Mouse (Mus musculus): ENCODE results near the gene Kif19a. TPM values are rescaled to one million over a fixed set of nuclear protein-coding genes. Genes with fewer than 3 reads are reported as not detected.

The Kif19a gene
- polyA plus RNA-seq, 1 experiment from 2014 or later, result 0.15 TPM

GRCm38 (mm10) chr11:114812731-114813240 lies 47.6 kb downstream of the Kif19a start:
- Histone ChIP-seq H3K27ac (no peak overlapping the region), H3K9ac (no peak overlapping the region), H3K4me1 (peaks cover 17% of the 10 kb centered on the region), H3K36me3 (no peaks in the 10 kb centered on the region), H3K9me3 (no peaks in the 10 kb centered on the region), H3K4me2 (no peak overlapping the region), H3K27me3 (no peaks in the 10 kb centered on the region), H3K4me3 (no peak overlapping the region)
- WGBS, result 6% methylated on average over 6 of the region's 6 CpGs
- ATAC-seq (ENCODE audit: insufficient number of reproducible peaks, low FRiP score, low TSS enrichment, low read depth), result peak; percentile 31; the same call in 1 of the 2 replicates

- H3K9ac ChIP-seq, result no peak overlapping the region
- H3K36me3 ChIP-seq, result no peaks in the 10 kb centered on the region
- H3K4me3 ChIP-seq, result no peak overlapping the region
- no peak overlapping the region for H3K4me2 ChIP-seq
- H3K4me1 ChIP-seq, result peaks cover 26% of the 10 kb centered on the region
- H3K27me3 ChIP-seq, result no peaks in the 10 kb centered on the region
- 65% methylated on average over 11 of the region's 11 CpGs for WGBS
- ATAC-seq (ENCODE audit: insufficient number of reproducible peaks, low FRiP score, low TSS enrichment, low read depth), result no peak
- no peaks in the 10 kb centered on the region for H3K9me3 ChIP-seq
- H3K27ac ChIP-seq, result peak overlapping the region; percentile 51; the same call in 1 of the 2 replicates
Observed at GRCm38 (mm10) chr11:114814873-114815592, 49.8 kb downstream of the Kif19a start.

- Histone ChIP-seq H3K27me3 (no peaks in the 10 kb centered on the region), H3K27ac (no peak overlapping the region), H3K9ac (no peak overlapping the region), H3K4me1 (peaks cover 28% of the 10 kb centered on the region), H3K4me3 (no peak overlapping the region), H3K4me2 (no peak overlapping the region), H3K36me3 (no peaks in the 10 kb centered on the region), H3K9me3 (no peaks in the 10 kb centered on the region)
- ATAC-seq (ENCODE audit: insufficient number of reproducible peaks, low FRiP score, low TSS enrichment, low read depth), result no peak
- WGBS, result 82% methylated on average over 4 of the region's 4 CpGs
Observed at GRCm38 (mm10) chr11:114816934-114817333, 51.7 kb downstream of the Kif19a start.

GRCm38 (mm10) chr11:114818185-114818584 lies 53.0 kb downstream of the Kif19a start:
- no peak for ATAC-seq (ENCODE audit: insufficient number of reproducible peaks, low FRiP score, low TSS enrichment, low read depth)
- Histone ChIP-seq H3K4me3 (no peak overlapping the region), H3K36me3 (no peaks in the 10 kb centered on the region), H3K27ac (no peak overlapping the region), H3K4me1 (peaks cover 31% of the 10 kb centered on the region), H3K4me2 (no peak overlapping the region), H3K9me3 (no peaks in the 10 kb centered on the region), H3K27me3 (no peaks in the 10 kb centered on the region), H3K9ac (no peak overlapping the region)
- 83% methylated on average over 7 of the region's 7 CpGs for WGBS

- 37% methylated on average over 2 of the region's 2 CpGs for WGBS
Observed at GRCm38 (mm10) chr11:114819110-114819509, 53.9 kb downstream of the Kif19a start.

GRCm38 (mm10) chr11:114820444-114820843 lies 55.3 kb downstream of the Kif19a start:
- Histone ChIP-seq H3K4me3 (no peak overlapping the region), H3K27ac (no peak overlapping the region), H3K4me1 (peaks cover 34% of the 10 kb centered on the region), H3K9ac (no peak overlapping the region), H3K27me3 (no peaks in the 10 kb centered on the region), H3K36me3 (no peaks in the 10 kb centered on the region), H3K4me2 (no peak overlapping the region), H3K9me3 (no peaks in the 10 kb centered on the region)
- no peak for ATAC-seq (ENCODE audit: insufficient number of reproducible peaks, low FRiP score, low TSS enrichment, low read depth)
- 34% methylated on average over 3 of the region's 3 CpGs for WGBS

More at GRCm38 (mm10) chr11:114819110-114819509, 53.9 kb downstream of the Kif19a start:
- H3K9me3 ChIP-seq, result no peaks in the 10 kb centered on the region
- no peaks in the 10 kb centered on the region for H3K36me3 ChIP-seq
- H3K4me1 ChIP-seq, result peaks cover 40% of the 10 kb centered on the region
- H3K27ac ChIP-seq, result no peak overlapping the region
- H3K9ac ChIP-seq, result no peak overlapping the region
- ATAC-seq (ENCODE audit: insufficient number of reproducible peaks, low FRiP score, low TSS enrichment, low read depth), result no peak
- H3K4me3 ChIP-seq, result no peak overlapping the region
- H3K27me3 ChIP-seq, result no peaks in the 10 kb centered on the region
- no peak overlapping the region for H3K4me2 ChIP-seq

GRCm38 (mm10) chr11:114821325-114821724 lies 56.1 kb downstream of the Kif19a start:
- H3K27me3 ChIP-seq, result no peaks in the 10 kb centered on the region
- H3K4me3 ChIP-seq, result no peak overlapping the region
- peaks cover 34% of the 10 kb centered on the region for H3K4me1 ChIP-seq
- H3K4me2 ChIP-seq, result no peak overlapping the region
- no peak overlapping the region for H3K9ac ChIP-seq
- no peak overlapping the region for H3K27ac ChIP-seq
- no peak for ATAC-seq (ENCODE audit: insufficient number of reproducible peaks, low FRiP score, low TSS enrichment, low read depth)
- H3K9me3 ChIP-seq, result no peaks in the 10 kb centered on the region
- WGBS, result 40% methylated on average over 1 of the region's 1 CpGs
- no peaks in the 10 kb centered on the region for H3K36me3 ChIP-seq

- Histone ChIP-seq H3K9ac (no peak overlapping the region), H3K4me3 (no peak overlapping the region)
- ATAC-seq (ENCODE audit: insufficient number of reproducible peaks, low FRiP score, low TSS enrichment, low read depth), result peak; percentile 83
Observed at GRCm38 (mm10) chr11:114822727-114823126, 57.5 kb downstream of the Kif19a start.

GRCm38 (mm10) chr11:114823199-114823725 lies 58.1 kb downstream of the Kif19a start:
- peak; percentile 60 for ATAC-seq (ENCODE audit: insufficient number of reproducible peaks, low FRiP score, low TSS enrichment, low read depth)
- Histone ChIP-seq H3K4me3 (no peak overlapping the region), H3K27me3 (no peaks in the 10 kb centered on the region), H3K4me1 (peaks cover 36% of the 10 kb centered on the region), H3K4me2 (peak overlapping the region; percentile 27), H3K27ac (peak overlapping the region; percentile 79), H3K36me3 (no peaks in the 10 kb centered on the region), H3K9me3 (no peaks in the 10 kb centered on the region), H3K9ac (0 out of 2 replicates have a peak overlapping the region, but pooled peaks have one; percentile 10)
- 5% methylated on average over 11 of the region's 11 CpGs for WGBS

More at GRCm38 (mm10) chr11:114822727-114823126, 57.5 kb downstream of the Kif19a start:
- Histone ChIP-seq H3K36me3 (no peaks in the 10 kb centered on the region), H3K27ac (peak overlapping the region; percentile 79), H3K9me3 (no peaks in the 10 kb centered on the region), H3K4me2 (peak overlapping the region; percentile 27), H3K27me3 (no peaks in the 10 kb centered on the region), H3K4me1 (peaks cover 34% of the 10 kb centered on the region)
- 23% methylated on average over 12 of the region's 12 CpGs for WGBS

- 58% methylated on average over 5 of the region's 5 CpGs for WGBS
- no peak overlapping the region for H3K9ac ChIP-seq
- ATAC-seq (ENCODE audit: insufficient number of reproducible peaks, low FRiP score, low TSS enrichment, low read depth), result no peak
- H3K4me1 ChIP-seq, result peaks cover 43% of the 10 kb centered on the region
- no peak overlapping the region for H3K4me2 ChIP-seq
- no peaks in the 10 kb centered on the region for H3K36me3 ChIP-seq
- no peaks in the 10 kb centered on the region for H3K27me3 ChIP-seq
- H3K27ac ChIP-seq, result no peak overlapping the region
- no peaks in the 10 kb centered on the region for H3K9me3 ChIP-seq
- no peak overlapping the region for H3K4me3 ChIP-seq
Observed at GRCm38 (mm10) chr11:114826686-114827085, 61.5 kb downstream of the Kif19a start.

- ATAC-seq (ENCODE audit: insufficient number of reproducible peaks, low FRiP score, low TSS enrichment, low read depth), result peak; percentile 82
- no peaks in the 10 kb centered on the region for H3K9me3 ChIP-seq
- H3K4me1 ChIP-seq, result peaks cover 26% of the 10 kb centered on the region
- peak overlapping the region; percentile 63 for H3K4me2 ChIP-seq
- H3K27me3 ChIP-seq, result no peaks in the 10 kb centered on the region
- 0 out of 2 replicates have a peak overlapping the region, but pooled peaks have one; percentile 2 for H3K9ac ChIP-seq
- WGBS, result 3% methylated on average over 24 of the region's 24 CpGs
- peak overlapping the region; percentile 84 for H3K27ac ChIP-seq
- peak overlapping the region; percentile 30 for H3K4me3 ChIP-seq
- H3K36me3 ChIP-seq, result no peaks in the 10 kb centered on the region
Observed at GRCm38 (mm10) chr11:114829499-114830432, 64.6 kb downstream of the Kif19a start.

Measured in limb, embryonic 15.5 days (tissue).